Mouse (Mus musculus) MEL (cell line): ENCODE measurements at regions not wholly inside any gene's neighbourhood (a gene's known extent, or its start where the extent isn't known, plus 50 kb on each side); places are given as distances from the start of the nearest gene placed in this dataset.
A peak's percentile ranks its signal among the peaks of the same experiment; 100 is the strongest.

Experiments used
- DNase-seq: peaks from one replicate; pipeline ENCODE4 v3.0.0; 2011; ENCODE audit warnings: low read depth, low spot score
- H3K27ac ChIP-seq: 2 replicates; pipeline ENCODE4 v1.5.1; 2012; ENCODE audit warnings: low read depth, mild to moderate bottlenecking, control low read depth, low read length, moderate library complexity; ENCODE audit not compliant: control insufficient read depth
- H3K27me3 ChIP-seq, 2 experiments: fragments of 150-350 bp in 1 of 2; sonication (generic) in 1 of 2; 2 replicates each; pipeline ENCODE4 v1.6.1; 2012; ENCODE audit warnings: low read length in 2 of 2, mild to moderate bottlenecking in 2 of 2, improper control_type of control experiment in 1 of 2, moderate library complexity in 1 of 2; ENCODE audit not compliant: insufficient read depth in 2 of 2, control insufficient read depth in 1 of 2
- H3K36me3 ChIP-seq, 2 experiments: 2 replicates each; pipeline ENCODE4 v1.6.1; 2012 to 2014; ENCODE audit warnings: low read length in 2 of 2, improper control_type of control experiment in 1 of 2, inconsistent platforms in 1 of 2, mild to moderate bottlenecking in 1 of 2; ENCODE audit not compliant: insufficient read depth in 2 of 2, control insufficient read depth in 1 of 2
- H3K4me1 ChIP-seq, 2 experiments: fragments of 150-350 bp in 1 of 2; sonication (generic) in 1 of 2; 2 replicates each; pipeline ENCODE4 v1.6.1; 2012; ENCODE audit warnings: low read length in 2 of 2, improper control_type of control experiment in 1 of 2, mild to moderate bottlenecking in 1 of 2; ENCODE audit not compliant: insufficient read depth in 2 of 2, control insufficient read depth in 1 of 2
- H3K4me3 ChIP-seq, 2 experiments: fragments of 150-350 bp in 1 of 2; sonication (generic) in 1 of 2; 2 replicates each; pipeline ENCODE4 v1.5.1; 2012; ENCODE audit warnings: low read depth in 2 of 2, low read length in 2 of 2, mild to moderate bottlenecking in 2 of 2, moderate library complexity in 2 of 2, control low read depth in 1 of 2, improper control_type of control experiment in 1 of 2; ENCODE audit not compliant: control insufficient read depth in 1 of 2, insufficient read depth in 1 of 2
- H3K79me2 ChIP-seq: 2 replicates; pipeline ENCODE4 v1.6.1; 2012; ENCODE audit warnings: mild to moderate bottlenecking, low read length, moderate library complexity; ENCODE audit not compliant: control insufficient read depth, poor library complexity, insufficient read depth
- H3K9ac ChIP-seq: 2 replicates; pipeline ENCODE4 v1.6.1; 2012; ENCODE audit warnings: low read depth, mild to moderate bottlenecking, control low read depth, low read length, moderate library complexity; ENCODE audit not compliant: control insufficient read depth, poor library complexity, severe bottlenecking
- H3K9me3 ChIP-seq: fragments of 150-350 bp; sonication (generic); replicated peaks from 2 replicates; pipeline ENCODE4 v1.6.1; 2012; ENCODE audit warnings: mild to moderate bottlenecking, low read length, improper control_type of control experiment, moderate library complexity; ENCODE audit not compliant: insufficient read depth
- CTCF ChIP-seq, 3 experiments: IDR thresholded peaks in 2 of 3; conservative IDR thresholded peaks in 1 of 3; 2 replicates each; pipeline ENCODE4 v1.5.1; 2011 to 2012; ENCODE audit warnings: low read length in 3 of 3, low read depth in 2 of 3, mild to moderate bottlenecking in 2 of 3, improper control_type of control experiment in 1 of 3, inconsistent platforms in 1 of 3, mixed read lengths in 1 of 3, moderate library complexity in 1 of 3; ENCODE audit not compliant: control insufficient read depth in 1 of 3, insufficient read depth in 1 of 3, poor library complexity in 1 of 3, severe bottlenecking in 1 of 3
- ELF1 ChIP-seq: IDR thresholded peaks from 2 replicates; pipeline ENCODE4 v1.6.1; 2014; ENCODE audit warnings: low read depth, mild to moderate bottlenecking, inconsistent platforms, low read length, improper control_type of control experiment, moderate library complexity
- EP300 ChIP-seq, 2 experiments: IDR thresholded peaks; 2 replicates each; pipeline ENCODE4 v1.6.1; 2011; ENCODE audit warnings: improper control_type of control experiment in 2 of 2, low read length in 2 of 2, low read depth in 1 of 2, mild to moderate bottlenecking in 1 of 2
- ETS1 ChIP-seq: IDR thresholded peaks from 2 replicates; pipeline ENCODE4 v1.6.1; 2012; ENCODE audit warnings: low read depth, mild to moderate bottlenecking, inconsistent platforms, low read length, improper control_type of control experiment, moderate library complexity
- GABPA ChIP-seq: IDR thresholded peaks from 2 replicates; pipeline ENCODE4 v1.6.1; 2012; ENCODE audit warnings: low read depth, mild to moderate bottlenecking, inconsistent platforms, low read length, improper control_type of control experiment, moderate library complexity
- HCFC1 ChIP-seq: IDR thresholded peaks from 2 replicates; pipeline ENCODE4 v1.6.1; 2012; ENCODE audit warnings: low read depth, mild to moderate bottlenecking, inconsistent platforms, low read length, improper control_type of control experiment, moderate library complexity
- JUND ChIP-seq: IDR thresholded peaks from 2 replicates; pipeline ENCODE4 v1.6.1; 2011; ENCODE audit warnings: low read depth, mild to moderate bottlenecking, improper control_type of control experiment, low read length
- KAT2A ChIP-seq: conservative IDR thresholded peaks from 2 replicates; pipeline ENCODE4 v1.6.1; 2012; ENCODE audit warnings: low read depth, low read length, improper control_type of control experiment, inconsistent platforms
- MAFK ChIP-seq: IDR thresholded peaks from 2 replicates; pipeline ENCODE4 v1.6.1; 2011; ENCODE audit warnings: low read depth, mild to moderate bottlenecking, low read length, improper control_type of control experiment, borderline replicate concordance
- MAX ChIP-seq: IDR thresholded peaks from 2 replicates; pipeline ENCODE4 v1.6.1; 2011; ENCODE audit warnings: low read length, improper control_type of control experiment
- MAZ ChIP-seq: IDR thresholded peaks from 2 replicates; pipeline ENCODE4 v1.6.1; 2012; ENCODE audit warnings: low read depth, mild to moderate bottlenecking, inconsistent platforms, low read length, improper control_type of control experiment
- MEF2A ChIP-seq: IDR thresholded peaks from 2 replicates; pipeline ENCODE4 v1.6.1; 2014; ENCODE audit warnings: low read depth, mild to moderate bottlenecking, inconsistent platforms, low read length, improper control_type of control experiment; ENCODE audit not compliant: poor library complexity, insufficient replicate concordance, severe bottlenecking; ENCODE audit errors: extremely low read depth
- MXI1 ChIP-seq: IDR thresholded peaks from 2 replicates; pipeline ENCODE4 v1.6.1; 2011; ENCODE audit warnings: mild to moderate bottlenecking, low read depth, low read length, improper control_type of control experiment
- MYC ChIP-seq: IDR thresholded peaks from 2 replicates; pipeline ENCODE4 v1.6.1; 2011; ENCODE audit warnings: low read depth, mild to moderate bottlenecking, low read length, improper control_type of control experiment, moderate library complexity
- NELFE ChIP-seq: IDR thresholded peaks from 2 replicates; pipeline ENCODE4 v1.6.1; 2011; ENCODE audit warnings: low read depth, low read length, improper control_type of control experiment
- POLR2AphosphoS5 ChIP-seq: IDR thresholded peaks from 2 replicates; pipeline ENCODE4 v1.6.1; 2012; ENCODE audit warnings: low read depth, borderline replicate concordance, mild to moderate bottlenecking, inconsistent platforms, low read length, moderate library complexity, mixed read lengths
- RAD21 ChIP-seq: IDR thresholded peaks from 2 replicates; pipeline ENCODE4 v1.6.1; 2011; ENCODE audit warnings: mild to moderate bottlenecking, low read depth, low read length, improper control_type of control experiment
- SIN3A ChIP-seq: IDR thresholded peaks from 2 replicates; pipeline ENCODE4 v1.6.1; 2012; ENCODE audit warnings: low read length, improper control_type of control experiment, inconsistent platforms
- SMC3 ChIP-seq: IDR thresholded peaks from 2 replicates; pipeline ENCODE4 v1.6.1; 2011; ENCODE audit warnings: low read depth, low read length, improper control_type of control experiment
- TBP ChIP-seq: IDR thresholded peaks from 2 replicates; pipeline ENCODE4 v1.8.0; 2011; ENCODE audit warnings: low read depth, low read length, improper control_type of control experiment
- TCF12 ChIP-seq: IDR thresholded peaks from 2 replicates; pipeline ENCODE4 v1.6.1; 2014; ENCODE audit warnings: low read depth, mild to moderate bottlenecking, inconsistent platforms, low read length, improper control_type of control experiment, moderate library complexity
- UBTF ChIP-seq: IDR thresholded peaks from 2 replicates; pipeline ENCODE4 v1.6.1; 2012; ENCODE audit warnings: low read depth, mild to moderate bottlenecking, inconsistent platforms, low read length, improper control_type of control experiment, moderate library complexity, borderline replicate concordance; ENCODE audit not compliant: insufficient read depth
- USF1 ChIP-seq: IDR thresholded peaks from 2 replicates; pipeline ENCODE4 v1.6.1; 2014; ENCODE audit warnings: low read depth, mild to moderate bottlenecking, inconsistent platforms, low read length, improper control_type of control experiment, moderate library complexity
- USF2 ChIP-seq, 2 experiments: IDR thresholded peaks; 2 replicates each; pipeline ENCODE4 v1.6.1; 2011 to 2012; ENCODE audit warnings: improper control_type of control experiment in 2 of 2, low read length in 2 of 2, borderline replicate concordance in 1 of 2, inconsistent platforms in 1 of 2, low read depth in 1 of 2, mild to moderate bottlenecking in 1 of 2; ENCODE audit not compliant: insufficient read depth in 1 of 2
- ZMIZ1 ChIP-seq: IDR thresholded peaks from 2 replicates; pipeline ENCODE4 v1.6.1; 2012; ENCODE audit warnings: low read depth, mild to moderate bottlenecking, inconsistent platforms, low read length, improper control_type of control experiment, moderate library complexity

DNA sequence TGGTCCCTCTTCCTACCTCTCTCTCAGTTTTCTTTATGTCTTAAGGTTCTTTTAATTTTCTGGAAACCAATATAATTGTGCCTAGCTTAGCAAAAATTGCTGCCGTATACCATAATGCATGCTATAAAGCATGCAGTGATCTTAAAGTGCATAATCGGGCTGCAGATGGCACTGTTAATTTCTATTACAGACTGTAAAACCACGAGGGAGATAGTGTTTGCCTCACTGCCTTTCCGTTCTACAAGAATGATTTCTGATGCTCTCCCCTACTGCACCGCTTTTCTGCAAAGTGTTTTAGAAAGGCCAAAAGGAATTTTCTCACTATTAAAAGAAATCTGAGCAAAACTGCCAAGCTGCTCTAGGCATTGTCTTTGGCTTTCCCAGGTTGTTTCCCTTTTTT, 357.6 kb downstream of the Tusc1 start:
- no peaks in the 10 kb centered on the region for H3K4me1 ChIP-seq
- TF ChIP-seq GABPA (no peak), RAD21 (peak; percentile 24), SMC3 (peak; percentile 28; the same call in 1 of the 2 replicates), CTCF (IDR thresholded peaks at IDR 0.05 in 2 of 3, conservative IDR thresholded peaks at IDR 0.05 in 1 of 3; ENCODE audit: control insufficient read depth in 1 of 3, insufficient read depth in 1 of 3, low read depth in 2 of 3, low read length in 3 of 3, poor library complexity in 1 of 3, severe bottlenecking in 1 of 3) (0 out of 6 replicates have a peak, but pooled peaks of 1 of the 3 experiments have one; percentile 2)
- H3K9me3 ChIP-seq, result no peaks in the 10 kb centered on the region

DNA sequence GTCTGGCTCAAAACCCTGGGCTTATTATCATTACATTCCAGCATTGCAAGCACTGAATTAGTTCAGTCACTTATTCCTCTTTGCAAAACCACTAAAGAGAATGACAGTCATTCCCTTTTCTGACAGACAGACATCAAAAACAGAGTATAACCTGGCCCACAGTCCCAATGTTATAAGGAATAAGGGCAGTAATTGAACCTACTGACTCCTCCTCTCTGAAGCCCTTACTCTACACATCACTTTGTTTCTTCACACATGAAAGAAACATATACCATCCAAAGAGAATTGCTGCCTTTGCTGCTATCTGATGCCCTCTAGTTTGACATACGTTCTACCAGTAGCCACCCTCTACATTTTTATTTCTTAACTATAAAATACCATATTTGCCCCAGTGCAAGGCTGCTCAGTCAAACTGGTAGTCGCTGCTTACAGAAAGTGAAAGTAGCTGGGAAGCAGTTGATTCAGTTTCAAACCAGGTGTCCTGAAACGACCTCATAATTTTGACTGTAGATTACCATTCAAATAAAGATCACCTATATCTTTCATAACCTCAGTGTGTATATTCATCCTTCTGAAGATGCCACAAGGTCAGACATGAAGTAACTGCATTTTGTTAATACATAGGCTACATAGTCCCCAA, 393.1 kb downstream of the Tusc1 start:
- peak; percentile 50 for DNase-seq
- H3K27ac ChIP-seq, result no peak overlapping the region
- H3K79me2 ChIP-seq, result no peaks in the 10 kb centered on the region
- peaks cover 0 to 3% of the 10 kb centered on the region in 2 experiments; a peak in 2 of 4 replicates for H3K4me1 ChIP-seq
- no peaks in the 10 kb centered on the region for H3K27me3 ChIP-seq
- H3K9me3 ChIP-seq, result no peaks in the 10 kb centered on the region
- H3K4me3 ChIP-seq, result peak overlapping the region; percentile 19 to 89
- TF ChIP-seq USF1 (no peak), SMC3 (no peak), MYC (no peak), GABPA (no peak), UBTF (no peak), MXI1 (no peak), EP300 (IDR thresholded peaks at IDR 0.05; ENCODE audit: low read depth in 1 of 2, low read length in 2 of 2) (0 out of 4 replicates have a peak, but pooled peaks of 1 of the 2 experiments have one; percentile 16), MAZ (no peak), USF2 (IDR thresholded peaks at IDR 0.05; ENCODE audit: borderline replicate concordance in 1 of 2, insufficient read depth in 1 of 2, low read depth in 1 of 2, low read length in 2 of 2) (no peak), MEF2A (no peak), SIN3A (peak; percentile 24; the same call in 1 of the 2 replicates), KAT2A (no peak), ETS1 (peak; percentile 27; the same call in 1 of the 2 replicates), TCF12 (no peak), ZMIZ1 (no peak), POLR2AphosphoS5 (no peak), TBP (no peak), CTCF (IDR thresholded peaks at IDR 0.05 in 2 of 3, conservative IDR thresholded peaks at IDR 0.05 in 1 of 3; ENCODE audit: control insufficient read depth in 1 of 3, insufficient read depth in 1 of 3, low read depth in 2 of 3, low read length in 3 of 3, poor library complexity in 1 of 3, severe bottlenecking in 1 of 3) (no peak), MAFK (no peak), MAX (no peak), ELF1 (no peak), NELFE (no peak), HCFC1 (no peak), JUND (no peak)
- no peaks in the 10 kb centered on the region; a peak in 2 of 4 replicates for H3K36me3 ChIP-seq
- peak overlapping the region; percentile 48 for H3K9ac ChIP-seq

More for the DNA sequence above, 357.6 kb downstream of the Tusc1 start:
- DNase-seq, result no peak
- no peaks in the 10 kb centered on the region for H3K79me2 ChIP-seq
- no peaks in the 10 kb centered on the region for H3K36me3 ChIP-seq
- no peak overlapping the region for H3K27ac ChIP-seq
- no peak overlapping the region for H3K9ac ChIP-seq
- no peaks in the 10 kb centered on the region for H3K27me3 ChIP-seq
- H3K4me3 ChIP-seq, result no peak overlapping the region
